Mouse (Mus musculus) embryo, embryonic 11 days (tissue): ENCODE data around the gene Dnah7a.
"Not testable (repeated sequence)": the region's sequence is repeated elsewhere in the genome, so short reads cannot be mapped to it uniquely, and the experiment has no call there.

Experiments
- DNase-seq: peaks from one replicate; pipeline ENCODE4 v3.0.0-alpha.2; 2015

Gene Dnah7a

GRCm38 (mm10) chr1:53377731-53378130, 328.9 kb downstream of the Dnah7a start:
- DNase-seq: no peak

- not testable (repeated sequence) for DNase-seq
Measured at GRCm38 (mm10) chr1:53375965-53376364, 330.6 kb downstream of the Dnah7a start.

GRCm38 (mm10) chr1:53358988-53359387, 347.6 kb downstream of the Dnah7a start:
- DNase-seq: no peak

GRCm38 (mm10) chr1:53352327-53353261, 354.0 kb downstream of the Dnah7a start, which contains the start of the genes Asdurf, Gm28551 and Asnsd1:
Gene Asdurf (minus strand): TSS chr1:53352619.
Gene Gm28551 (minus strand): TSS chr1:53352667.
Gene Asnsd1 (minus strand): TSS chr1:53352752.
- peak; percentile 96 for DNase-seq
